Mouse (Mus musculus) heart, postnatal 10 days (tissue): ENCODE data around the gene Spon1. TPM values are rescaled to one million over a fixed set of nuclear protein-coding genes. Genes with fewer than 3 reads are reported as not detected.

Experiments used
- DNase-seq, 2 experiments: peaks; one replicate each; pipeline ENCODE4 v3.0.0; 2021
- intact Hi-C: fragments of 180-260 bp; cut with DNase I; formaldehyde crosslinking; loops from one replicate; pipeline ENCODE4 v1.15.1; 2025
- total RNA-seq, 2 experiments: library from RNA; stranded (reverse); gene quantifications; 2 replicates each; pipeline ENCODE4 v1.2.3; 2021

Gene Spon1
- total RNA-seq, 2 experiments from 2014 or later: 14.5 to 17.5 TPM

DNA sequence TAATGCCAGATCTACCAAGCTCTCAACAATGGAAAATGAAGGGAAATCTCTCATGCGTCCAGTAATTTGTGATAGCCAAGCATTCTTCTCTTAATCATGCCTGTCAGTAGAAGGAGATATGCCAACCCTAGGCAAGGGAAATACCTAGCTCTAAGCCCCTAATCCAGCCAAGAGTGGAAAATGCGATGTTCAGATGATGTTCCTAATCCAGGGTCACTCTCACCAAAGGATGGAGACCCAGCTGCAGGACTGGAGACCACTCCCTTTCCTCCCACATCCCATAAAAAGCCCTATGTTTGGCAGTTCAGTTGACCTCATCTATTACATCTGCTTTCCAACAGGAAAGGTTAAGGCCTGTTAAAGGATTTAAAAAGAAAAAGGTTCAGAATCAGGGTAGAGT, 62.8 kb downstream of the Spon1 start:
- intact Hi-C loops: no loop called here
- DNase-seq: no peak

DNA sequence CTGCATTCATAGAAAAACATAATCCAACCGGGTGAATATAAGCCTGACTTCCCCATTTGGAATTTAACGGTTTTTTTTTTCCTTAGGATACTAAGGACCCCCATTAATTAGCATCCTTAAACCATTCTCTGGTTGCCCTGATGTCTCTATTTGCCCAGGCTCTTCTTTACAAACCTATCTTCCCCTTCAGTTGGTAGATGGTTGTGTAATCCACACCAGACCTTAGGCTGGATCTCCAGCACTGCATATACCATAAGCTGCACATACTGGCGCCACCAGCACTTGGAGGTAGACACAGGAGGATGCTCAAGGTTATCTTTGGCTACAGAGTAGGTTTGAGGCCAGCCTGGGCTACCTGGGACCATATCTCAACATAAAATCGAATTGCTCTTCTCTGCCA, 71.4 kb downstream of the Spon1 start:
- intact Hi-C loops: no loop called here
- DNase-seq: no peak

DNA sequence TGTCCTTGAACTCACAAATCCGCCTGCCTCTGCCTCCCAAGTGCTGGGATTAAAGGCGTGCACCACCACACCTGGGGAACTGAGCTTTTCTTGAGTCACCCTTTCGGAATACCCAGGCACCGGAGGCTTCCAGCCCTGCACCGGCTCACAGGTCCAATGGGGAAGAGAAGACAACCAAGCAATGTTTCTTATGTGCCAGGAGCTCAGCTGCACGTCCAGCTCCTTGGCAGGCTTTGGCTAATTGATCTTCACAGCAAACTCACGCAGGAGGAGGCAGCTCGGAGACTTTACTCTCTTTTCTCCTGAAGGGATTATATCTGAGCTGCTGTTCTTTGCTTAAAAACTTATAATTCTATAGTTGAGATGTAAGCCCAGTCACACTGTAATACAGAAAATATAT, 73.6 kb downstream of the Spon1 start:
- intact Hi-C loops: no loop called here

DNA sequence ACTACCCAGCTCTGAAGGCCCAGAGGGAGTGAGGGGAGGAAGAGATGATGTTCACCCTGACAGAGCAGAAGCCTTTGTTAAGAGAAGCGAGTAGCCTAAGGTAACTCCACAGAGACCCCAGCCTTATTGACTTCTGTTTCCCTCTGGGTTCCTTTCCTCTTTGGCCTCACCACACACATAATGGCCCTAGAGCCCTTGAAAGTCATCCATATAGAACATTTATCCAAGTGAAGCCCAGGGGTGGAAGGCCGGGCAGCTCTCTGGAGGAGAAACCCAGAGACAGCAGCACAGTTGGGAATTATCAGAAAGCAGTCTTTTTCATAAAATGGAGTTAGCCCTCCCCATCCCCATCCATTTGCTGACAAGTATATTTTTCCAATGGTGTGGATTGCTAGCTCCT, 75.7 kb downstream of the Spon1 start:
- no peak for DNase-seq
- intact Hi-C loops: no loop called here

More for the DNA sequence above, 73.6 kb downstream of the Spon1 start:
- no peak for DNase-seq

DNA sequence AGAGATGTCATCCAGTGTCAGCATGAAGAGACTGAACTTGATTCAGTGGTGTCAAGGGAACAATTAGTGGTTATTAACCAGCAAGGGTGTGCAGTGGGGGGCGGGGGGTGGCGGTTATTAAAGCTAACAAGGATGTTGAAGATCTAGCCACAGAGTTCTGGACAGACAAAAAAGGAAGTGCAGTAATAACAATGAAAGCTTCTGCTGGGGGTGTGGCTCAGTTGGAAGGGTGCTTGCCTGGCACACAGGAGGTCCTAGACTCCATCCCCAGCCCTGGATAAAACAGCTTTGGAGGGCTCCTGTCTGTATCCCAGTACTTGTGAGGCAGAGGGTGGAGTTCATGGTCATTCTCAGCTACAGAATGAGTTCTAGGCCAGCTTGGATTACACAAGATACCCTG, 77.4 kb downstream of the Spon1 start:
- intact Hi-C loops: no loop called here

DNA sequence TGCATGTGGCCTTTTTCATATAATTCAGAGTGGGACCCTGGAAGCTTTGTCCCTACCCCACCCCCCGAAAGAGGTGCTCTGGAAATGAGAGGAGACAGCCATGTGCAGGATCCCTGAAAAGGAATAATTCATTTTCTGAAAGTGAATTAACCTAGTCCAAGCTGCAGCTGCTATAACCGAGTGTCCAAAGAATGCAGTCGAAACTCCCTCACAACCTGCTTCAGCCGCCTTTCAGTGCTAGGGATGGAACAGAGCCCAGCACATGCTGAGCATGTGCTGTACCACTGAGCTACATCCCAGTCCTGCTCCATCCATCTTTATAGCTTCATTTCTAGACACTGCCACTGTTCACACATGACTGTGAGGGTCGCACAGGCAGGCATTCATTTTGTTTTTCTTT, 79.4 kb downstream of the Spon1 start:
- DNase-seq: no peak
- intact Hi-C loops: no loop called here

More for the DNA sequence above, 77.4 kb downstream of the Spon1 start:
- DNase-seq: no peak

DNA sequence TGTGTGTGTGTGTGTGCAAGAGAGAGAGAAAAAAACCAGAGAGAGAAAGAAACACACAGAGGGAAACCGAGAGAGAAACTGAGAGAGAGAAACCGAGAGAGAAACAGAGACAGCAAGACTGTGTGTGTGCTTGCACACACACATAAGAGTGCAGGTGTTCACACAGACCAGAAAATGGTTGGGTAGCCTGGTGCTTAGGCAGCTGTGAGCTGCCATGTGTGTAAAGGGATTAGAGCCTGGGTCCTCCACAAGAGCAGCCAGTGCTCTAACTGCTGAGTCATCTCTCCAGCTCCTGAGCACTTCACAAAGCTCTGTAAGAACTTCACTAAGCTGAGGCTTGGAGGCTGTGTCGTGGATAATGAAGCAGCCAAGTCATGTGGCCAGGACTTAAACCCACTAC, 80.8 kb downstream of the Spon1 start:
- intact Hi-C loops: no loop called here
- no peak for DNase-seq

DNA sequence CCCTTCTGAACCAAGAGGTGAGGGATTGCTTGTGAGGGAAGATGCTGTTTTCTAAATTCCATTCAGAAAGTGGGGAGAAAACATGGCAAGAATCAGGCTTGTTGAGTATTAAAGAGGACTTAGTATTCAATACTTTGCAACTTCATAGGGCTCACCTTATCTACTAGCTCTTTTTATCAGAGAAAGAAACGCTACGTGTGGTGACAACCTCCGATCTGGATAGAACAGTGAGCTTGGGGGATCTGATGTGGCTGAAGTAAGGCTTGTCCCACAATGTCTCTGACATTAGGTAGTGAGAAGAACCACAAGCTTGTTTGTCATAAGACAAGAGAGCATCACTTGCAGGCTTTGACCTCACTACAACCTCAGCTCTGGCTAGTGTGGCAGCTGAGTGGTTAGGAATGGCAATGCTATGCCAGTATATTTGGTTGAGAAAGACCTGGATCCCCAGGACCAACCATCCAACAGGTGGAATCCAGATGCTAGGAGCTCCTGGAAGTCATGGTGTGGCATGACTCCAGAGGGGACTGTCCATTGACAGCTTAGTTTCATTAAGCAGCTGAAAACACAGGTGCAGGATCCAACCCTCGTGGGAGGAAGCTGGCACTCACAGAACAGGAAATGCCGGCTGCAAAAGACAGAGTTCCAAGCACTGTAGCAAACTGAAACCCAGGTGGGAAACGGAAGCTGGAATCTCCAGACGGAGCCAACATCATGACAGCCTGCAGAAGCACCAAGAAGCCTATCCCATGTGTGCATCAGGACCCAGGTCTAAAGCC, 81.4 kb downstream of the Spon1 start:
- intact Hi-C loops: no loop called here
- DNase-seq: no peak

DNA sequence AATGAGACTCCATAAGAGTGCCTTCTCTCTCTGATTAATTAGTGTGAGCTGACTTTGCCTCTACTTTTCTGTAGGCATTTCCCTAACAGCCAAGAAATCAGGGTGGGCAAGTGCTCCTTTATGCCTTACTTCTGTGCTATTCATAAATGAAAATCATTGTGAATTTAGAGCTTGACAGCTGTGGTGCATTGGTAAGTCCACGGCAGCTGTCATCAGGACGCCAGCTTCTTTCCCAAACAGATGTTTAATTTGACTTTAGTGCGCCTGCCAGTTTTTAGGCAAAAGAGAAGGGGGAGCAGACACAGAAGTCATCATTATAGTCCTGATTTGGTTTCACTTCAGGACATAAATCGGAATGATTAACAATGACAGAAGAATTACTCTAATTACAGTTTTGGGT, 84.6 kb downstream of the Spon1 start:
- intact Hi-C loops: no loop called here
- no peak for DNase-seq

DNA sequence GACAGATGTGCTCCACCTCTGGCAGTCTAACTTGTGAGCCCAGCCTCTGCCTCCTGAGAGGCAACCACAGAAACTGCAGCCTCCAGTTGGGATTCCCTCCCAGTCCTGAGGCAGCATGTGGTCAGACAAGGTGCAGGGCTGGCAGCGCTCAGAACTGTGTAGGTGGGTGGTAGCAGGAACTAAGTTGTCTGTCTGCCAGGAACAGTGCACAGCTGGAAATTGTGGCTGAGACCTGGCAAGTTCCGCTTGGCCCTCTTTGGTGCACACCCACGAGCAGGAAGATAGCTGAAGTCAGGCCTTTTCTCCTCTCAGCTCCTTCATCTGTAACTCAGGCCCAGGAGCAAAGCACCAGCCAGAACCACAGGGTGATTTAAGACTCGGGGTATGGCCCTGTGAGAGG, 89.6 kb downstream of the Spon1 start:
- intact Hi-C loops: no loop called here

DNA sequence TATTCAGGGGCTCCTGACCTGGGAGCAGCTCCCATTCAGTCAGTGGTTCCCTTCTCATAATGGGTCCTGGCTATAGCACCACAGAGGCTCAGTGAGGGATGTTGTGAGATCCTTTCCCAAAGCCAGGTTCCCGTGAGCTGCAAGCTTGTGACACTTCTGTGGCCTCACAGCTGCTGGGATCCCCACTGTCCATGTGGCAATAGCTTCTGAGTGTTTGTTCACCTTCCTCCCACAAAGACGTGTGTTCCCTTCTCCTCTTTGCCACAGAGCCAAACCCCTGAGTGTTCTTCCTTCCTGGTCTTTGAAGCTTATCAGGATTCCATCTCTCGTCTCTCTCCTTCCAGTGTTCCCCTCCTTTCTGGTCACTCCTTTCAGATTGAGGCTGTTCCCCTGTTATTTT, 90.3 kb downstream of the Spon1 start:
- no peak for DNase-seq
- intact Hi-C loops: no loop called here

More for the DNA sequence above, 89.6 kb downstream of the Spon1 start:
- peak in 1 of 2 experiments; percentile 15 for DNase-seq

DNA sequence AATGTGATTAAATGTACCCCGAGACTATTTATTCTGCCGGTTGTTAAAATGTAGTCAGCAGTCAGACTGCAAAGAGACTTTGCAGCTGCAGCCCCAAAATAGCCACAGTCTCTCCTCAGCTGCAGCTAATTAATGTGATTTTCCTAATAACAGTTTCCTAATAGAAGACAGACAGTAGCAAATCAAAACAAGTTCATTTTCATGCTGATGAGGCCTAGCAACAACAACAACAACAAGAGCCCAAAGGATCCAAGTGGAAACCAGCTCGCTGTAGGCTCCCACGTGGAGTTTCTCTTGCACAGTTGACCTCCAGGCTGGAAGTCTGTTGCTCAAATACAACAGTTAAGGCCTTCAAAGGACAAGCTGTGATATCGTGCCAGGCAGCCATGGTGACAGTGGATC, 93.7 kb downstream of the Spon1 start:
- no peak for DNase-seq
- intact Hi-C loops: no loop called here

DNA sequence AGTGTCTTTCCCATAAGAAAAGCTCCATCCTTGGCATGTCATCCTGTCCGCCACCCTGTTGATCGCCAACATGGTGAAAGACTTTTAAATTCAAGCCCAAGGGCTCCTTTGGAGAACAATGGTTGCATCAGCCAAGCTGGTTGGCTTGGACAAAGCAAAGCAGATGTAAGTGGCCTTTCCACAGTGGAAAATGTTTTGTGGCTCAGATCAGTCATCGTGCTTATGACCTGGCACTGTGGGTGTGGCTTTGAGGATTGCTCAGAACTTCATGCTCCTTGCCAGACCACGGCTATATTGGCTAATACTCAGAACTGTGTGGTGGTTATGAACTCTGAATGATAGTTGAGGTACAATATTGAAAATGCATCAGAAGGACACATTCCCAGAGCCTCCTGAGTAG, 96.2 kb downstream of the Spon1 start:
- DNase-seq: no peak
- intact Hi-C loops: no loop called here

DNA sequence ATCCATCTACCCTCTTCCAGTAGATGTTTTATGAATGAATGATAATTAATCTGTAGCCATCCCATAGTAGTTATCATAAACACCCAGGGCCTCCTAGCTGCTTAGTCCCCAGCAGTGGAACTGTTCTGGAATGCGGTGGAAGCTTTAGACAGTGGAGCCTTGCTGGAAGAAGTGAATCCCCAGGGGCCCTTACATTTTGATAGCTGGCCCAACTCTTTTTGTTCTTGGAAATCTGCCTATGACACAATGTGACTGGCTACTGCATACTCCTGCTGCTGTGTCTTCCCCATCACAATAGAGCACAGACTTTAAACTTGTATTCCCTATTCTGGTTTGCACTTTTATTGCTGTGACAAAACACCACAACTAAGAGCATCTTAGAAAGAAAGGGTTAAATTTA, 107.0 kb downstream of the Spon1 start:
- intact Hi-C loops: no loop called here
- peak; percentile 17 to 38 for DNase-seq

DNA sequence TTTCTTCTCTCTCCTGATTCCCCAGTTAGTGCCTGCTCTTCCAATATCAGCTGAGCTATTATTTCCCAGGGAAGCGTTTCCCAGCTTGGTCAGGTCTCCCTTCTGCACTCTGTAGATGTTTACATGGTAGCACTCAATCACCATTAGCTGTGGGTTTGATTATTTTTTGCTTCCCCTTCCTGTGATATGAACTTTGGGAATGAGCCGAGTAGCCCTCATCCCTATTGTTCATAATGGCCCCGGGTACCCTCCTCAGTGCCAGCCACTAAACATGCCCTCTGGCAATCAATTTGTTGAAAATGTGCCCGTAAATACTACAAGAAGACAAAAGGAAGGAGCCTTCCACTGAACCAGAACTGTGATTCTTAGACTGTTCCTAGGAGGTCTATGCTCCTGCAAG, 111.7 kb downstream of the Spon1 start:
- intact Hi-C loops: no loop called here
- no peak for DNase-seq

DNA sequence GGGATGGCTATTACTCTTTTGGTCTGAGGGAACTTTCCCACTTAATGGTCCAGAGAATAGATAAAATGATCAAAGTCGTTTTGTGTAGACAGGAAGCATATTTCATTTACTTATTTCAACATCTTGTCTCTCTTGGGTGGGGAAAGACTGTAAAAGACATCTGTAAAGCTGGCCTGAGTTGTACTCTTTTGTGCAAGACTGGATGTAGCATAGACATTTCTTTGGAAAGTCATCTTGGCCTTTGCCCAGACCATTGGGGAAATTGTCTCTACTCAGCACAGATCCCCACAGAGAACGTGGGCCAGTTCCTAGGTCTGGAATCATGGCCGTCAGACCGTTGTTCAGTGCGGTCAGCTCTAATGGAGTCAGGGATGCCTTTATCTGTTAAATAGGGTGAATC, 112.1 kb downstream of the Spon1 start:
- intact Hi-C loops: no loop called here
- DNase-seq: peak; percentile 11 to 14

DNA sequence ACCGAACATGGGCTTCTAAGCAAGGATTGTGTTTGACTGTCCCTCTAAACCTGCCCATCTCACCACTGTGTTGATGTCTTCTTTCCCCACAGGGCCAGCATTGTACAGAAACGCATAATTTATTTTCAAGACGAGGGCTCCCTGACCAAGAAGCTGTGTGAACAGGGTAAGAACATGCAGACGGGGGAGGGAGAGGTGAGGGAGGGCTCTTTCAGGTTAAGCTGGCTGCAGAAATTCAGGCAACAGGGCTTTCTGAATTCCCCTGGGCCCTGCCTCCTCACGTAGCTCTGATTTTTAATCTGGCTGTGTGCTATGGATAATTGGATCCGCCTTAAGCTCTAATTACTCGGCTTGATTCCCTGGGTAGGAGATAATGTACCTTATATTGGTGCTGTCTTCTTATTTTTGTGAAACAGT, 113.3 kb downstream of the Spon1 start:
- intact Hi-C loops: no loop called here
- no peak for DNase-seq

DNA sequence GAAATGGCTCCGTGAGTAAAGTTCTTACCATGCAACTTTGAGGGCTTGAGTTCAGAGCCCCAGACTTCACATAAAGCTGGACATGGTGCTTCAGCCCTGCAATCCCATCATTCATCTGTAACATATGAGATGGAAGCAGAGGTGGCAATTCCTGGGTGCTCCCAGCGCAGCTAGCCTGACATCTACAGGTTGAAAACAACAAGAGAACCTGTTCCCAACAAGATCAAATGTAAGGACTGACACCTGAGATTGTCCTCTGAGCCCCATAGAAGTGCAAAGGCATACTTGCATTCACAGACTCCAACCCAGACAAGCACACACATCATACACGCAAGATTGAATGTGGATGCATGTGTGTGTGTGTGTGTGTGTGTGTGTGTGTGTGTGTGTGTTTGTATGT, 114.2 kb downstream of the Spon1 start:
- intact Hi-C loops: no loop called here

DNA sequence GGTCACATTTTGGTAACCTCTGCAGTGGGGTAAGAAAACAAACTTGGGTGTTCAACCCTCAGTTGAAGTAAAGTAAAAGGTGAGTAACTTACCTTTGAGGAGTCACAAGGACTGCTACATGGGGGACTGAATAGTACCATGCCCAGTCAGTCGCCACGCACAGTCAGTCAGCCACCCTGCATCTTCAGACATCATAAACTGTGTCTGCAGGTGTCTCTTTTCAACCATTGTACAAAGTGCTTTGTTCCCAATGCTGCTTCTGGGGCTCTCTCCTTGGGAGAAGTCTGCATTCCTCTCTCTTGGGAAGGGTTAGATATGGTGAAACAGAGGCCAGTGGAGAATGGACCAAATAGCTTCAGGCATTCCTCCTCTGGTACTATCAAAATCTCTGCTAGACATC, 125.0 kb downstream of the Spon1 start:
- no peak for DNase-seq
- intact Hi-C loops: no loop called here

More for the DNA sequence above, 114.2 kb downstream of the Spon1 start:
- DNase-seq: no peak

DNA sequence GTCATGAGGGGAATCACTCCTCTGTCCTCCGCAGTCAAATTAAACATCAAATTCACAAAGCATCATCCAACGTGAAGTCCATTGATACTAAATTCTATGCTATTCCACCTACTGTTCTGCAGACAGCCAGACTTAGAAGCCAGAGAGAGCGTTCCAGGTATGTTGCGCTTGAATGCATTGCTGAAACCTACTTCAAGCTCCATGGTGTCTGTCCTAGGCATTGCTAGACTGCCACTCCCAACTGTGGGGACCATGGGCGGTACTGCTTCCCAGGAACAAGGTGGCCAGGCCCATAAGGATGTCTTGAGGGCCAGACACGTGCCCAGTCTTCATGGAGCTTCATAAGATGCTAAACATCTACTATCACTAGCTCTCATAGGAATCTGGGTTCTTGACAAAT, 125.7 kb downstream of the Spon1 start:
- no peak for DNase-seq
- intact Hi-C loops: no loop called here

DNA sequence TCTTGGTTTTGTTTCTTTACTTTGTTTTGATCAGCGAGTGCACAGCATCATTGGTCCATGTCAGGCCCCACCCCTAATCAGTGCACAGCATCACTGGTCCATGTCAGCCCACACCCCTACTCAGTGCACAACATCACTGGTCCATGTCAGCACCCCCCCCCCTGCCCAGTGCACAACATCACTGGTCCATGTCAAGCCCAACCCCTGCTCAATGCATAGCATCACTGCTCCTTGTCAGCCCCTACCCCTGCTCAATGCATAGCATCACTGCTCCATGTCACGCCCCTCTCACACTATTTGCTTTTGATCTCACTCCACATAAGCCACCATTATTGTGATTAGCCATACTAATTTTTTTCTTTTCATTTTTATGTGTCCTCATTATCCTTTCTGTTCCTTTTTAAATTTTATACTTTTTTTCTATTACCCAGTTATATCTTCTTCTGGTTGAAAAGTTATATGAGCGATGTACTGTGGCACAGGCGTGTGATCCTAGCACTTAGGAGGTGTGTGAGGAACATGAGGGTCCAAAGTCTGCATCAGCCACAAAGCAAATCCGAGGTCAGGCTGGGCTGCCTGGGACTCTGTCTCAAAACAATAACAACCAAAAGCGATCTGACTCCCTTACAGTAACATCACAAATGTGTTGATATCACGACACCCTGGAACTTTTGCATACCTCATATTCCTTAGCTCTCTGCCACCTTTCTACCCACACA, 128.3 kb downstream of the Spon1 start:
- intact Hi-C loops: no loop called here
- DNase-seq: no peak

DNA sequence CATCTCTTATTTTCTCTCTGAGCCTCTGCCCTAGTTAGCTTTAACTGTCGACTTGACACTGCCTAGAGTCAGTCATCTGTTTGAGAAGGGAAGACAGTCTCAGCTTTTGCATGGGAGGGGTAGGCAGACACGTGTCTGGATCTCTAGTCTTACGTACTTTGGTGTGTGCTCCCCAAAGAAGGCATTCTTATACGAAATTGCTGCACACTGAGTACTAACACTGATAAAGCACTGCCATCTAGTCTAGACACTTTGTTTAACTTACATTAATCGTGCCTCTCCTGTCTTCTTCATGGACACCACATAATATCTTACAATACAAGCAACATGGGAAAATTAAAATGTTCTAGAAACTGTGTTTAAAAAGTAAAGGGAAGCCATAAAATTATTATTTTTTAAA, 129.5 kb downstream of the Spon1 start:
- no peak for DNase-seq
- intact Hi-C loops: no loop called here
